Mouse (Mus musculus): Measurements from ENCODE around the gene Oxt. TPM values are rescaled to one million over a fixed set of nuclear protein-coding genes. Genes with fewer than 3 reads are reported as not detected.

The Oxt gene
- polyA plus RNA-seq, 1 experiment from 2014 or later = not detected

- peak overlapping the region; percentile 40; the same call in 1 of the 2 replicates for H3K4me3 ChIP-seq
- H3K4me2 ChIP-seq = peak overlapping the region; percentile 22; the same call in 1 of the 2 replicates
- H3K9ac ChIP-seq = no peak overlapping the region
- WGBS = 6% methylated on average over 8 of the region's 8 CpGs
- H3K27me3 ChIP-seq = peaks cover 92% of the 10 kb centered on the region
- H3K4me1 ChIP-seq = peaks cover 29% of the 10 kb centered on the region
- no peaks in the 10 kb centered on the region for H3K36me3 ChIP-seq
- H3K9me3 ChIP-seq = no peaks in the 10 kb centered on the region
- no peak for ATAC-seq (ENCODE audit: insufficient number of reproducible peaks, insufficient read depth, low FRiP score, low TSS enrichment, low read depth)
- no peak overlapping the region for H3K27ac ChIP-seq
Measured at GRCm38 (mm10) chr2:130579791-130580190, 3.8 kb downstream of the Oxt start.

- no peaks in the 10 kb centered on the region for H3K9me3 ChIP-seq
- no peak for ATAC-seq (ENCODE audit: insufficient number of reproducible peaks, insufficient read depth, low FRiP score, low TSS enrichment, low read depth)
- peak overlapping the region; percentile 67; the same call in 1 of the 2 replicates for H3K9ac ChIP-seq
- H3K4me1 ChIP-seq = peaks cover 29% of the 10 kb centered on the region
- peak overlapping the region; percentile 69 for H3K4me2 ChIP-seq
- peak overlapping the region; percentile 40 for H3K4me3 ChIP-seq
- no peak overlapping the region for H3K27ac ChIP-seq
- peaks cover 78% of the 10 kb centered on the region for H3K27me3 ChIP-seq
- WGBS = 4% methylated on average over 16 of the region's 16 CpGs
- H3K36me3 ChIP-seq = no peaks in the 10 kb centered on the region
Measured at GRCm38 (mm10) chr2:130581201-130581600, 5.2 kb downstream of the Oxt start.

- WGBS = 33% methylated on average over 10 of the region's 10 CpGs
Measured at GRCm38 (mm10) chr2:130582552-130582951, 6.6 kb downstream of the Oxt start, which contains the start of gene Avp. TSS of gene Avp (minus strand) at chr2:130582554.

GRCm38 (mm10) chr2:130583902-130584560, 8.1 kb downstream of the Oxt start:
- WGBS = 82% methylated on average over 10 of the region's 10 CpGs
- no peaks in the 10 kb centered on the region for H3K9me3 ChIP-seq
- no peaks in the 10 kb centered on the region for H3K36me3 ChIP-seq
- no peak overlapping the region for H3K9ac ChIP-seq
- H3K27me3 ChIP-seq = peaks cover 49% of the 10 kb centered on the region
- no peak for ATAC-seq (ENCODE audit: insufficient number of reproducible peaks, insufficient read depth, low FRiP score, low TSS enrichment, low read depth)
- no peak overlapping the region for H3K27ac ChIP-seq
- H3K4me2 ChIP-seq = no peak overlapping the region
- peaks cover 15% of the 10 kb centered on the region for H3K4me1 ChIP-seq
- no peak overlapping the region for H3K4me3 ChIP-seq

More at GRCm38 (mm10) chr2:130582552-130582951, 6.6 kb downstream of the Oxt start, which contains the start of gene Avp:
- Histone ChIP-seq H3K9me3 (no peaks in the 10 kb centered on the region), H3K4me1 (peaks cover 17% of the 10 kb centered on the region), H3K4me2 (no peak within 1 kb of the TSS), H3K4me3 (no peak within 1 kb of the TSS), H3K27ac (no peak within 1 kb of the TSS), H3K36me3 (no peaks in the 10 kb centered on the region), H3K9ac (no peak within 1 kb of the TSS), H3K27me3 (peaks cover 64% of the 10 kb centered on the region)
- ATAC-seq (ENCODE audit: insufficient number of reproducible peaks, insufficient read depth, low FRiP score, low TSS enrichment, low read depth) = no peak

GRCm38 (mm10) chr2:130586016-130586415, 10.0 kb downstream of the Oxt start:
- 83% methylated on average over 6 of the region's 6 CpGs for WGBS
- Histone ChIP-seq H3K4me2 (no peak overlapping the region), H3K9ac (no peak overlapping the region), H3K36me3 (peaks cover 11% of the 10 kb centered on the region), H3K9me3 (no peaks in the 10 kb centered on the region), H3K4me3 (no peak overlapping the region), H3K27ac (no peak overlapping the region), H3K27me3 (peaks cover 29% of the 10 kb centered on the region), H3K4me1 (peaks cover under 1% of the 10 kb centered on the region; the same call in 1 of the 2 replicates)
- no peak for ATAC-seq (ENCODE audit: insufficient number of reproducible peaks, insufficient read depth, low FRiP score, low TSS enrichment, low read depth)

- Histone ChIP-seq H3K4me2 (no peak overlapping the region), H3K4me1 (no peaks in the 10 kb centered on the region), H3K27me3 (peaks cover 6% of the 10 kb centered on the region; the same call in 1 of the 2 replicates), H3K36me3 (peaks cover 27% of the 10 kb centered on the region), H3K27ac (no peak overlapping the region), H3K9me3 (no peaks in the 10 kb centered on the region), H3K9ac (no peak overlapping the region), H3K4me3 (no peak overlapping the region)
- no peak for ATAC-seq (ENCODE audit: insufficient number of reproducible peaks, insufficient read depth, low FRiP score, low TSS enrichment, low read depth)
- 86% methylated on average over 2 of the region's 2 CpGs for WGBS
Measured at GRCm38 (mm10) chr2:130588373-130588772, 12.4 kb downstream of the Oxt start.

- Histone ChIP-seq H3K9ac (no peak overlapping the region), H3K4me2 (no peak overlapping the region), H3K9me3 (no peaks in the 10 kb centered on the region), H3K4me1 (no peaks in the 10 kb centered on the region), H3K27ac (no peak overlapping the region), H3K36me3 (peaks cover 32% of the 10 kb centered on the region), H3K4me3 (no peak overlapping the region), H3K27me3 (no peaks in the 10 kb centered on the region)
- ATAC-seq (ENCODE audit: insufficient number of reproducible peaks, insufficient read depth, low FRiP score, low TSS enrichment, low read depth) = no peak
- WGBS = 65% methylated on average over 4 of the region's 4 CpGs
Measured at GRCm38 (mm10) chr2:130589157-130589556, 13.2 kb downstream of the Oxt start.

GRCm38 (mm10) chr2:130589761-130590160, 13.8 kb downstream of the Oxt start:
- no peaks in the 10 kb centered on the region for H3K9me3 ChIP-seq
- no peak overlapping the region for H3K4me3 ChIP-seq
- ATAC-seq (ENCODE audit: insufficient number of reproducible peaks, insufficient read depth, low FRiP score, low TSS enrichment, low read depth) = no peak
- H3K9ac ChIP-seq = no peak overlapping the region
- H3K27ac ChIP-seq = no peak overlapping the region
- H3K4me2 ChIP-seq = no peak overlapping the region
- H3K4me1 ChIP-seq = no peaks in the 10 kb centered on the region
- WGBS = 93% methylated on average over 2 of the region's 2 CpGs
- H3K27me3 ChIP-seq = no peaks in the 10 kb centered on the region
- H3K36me3 ChIP-seq = peaks cover 36% of the 10 kb centered on the region

GRCm38 (mm10) chr2:130591016-130591415, 15.0 kb downstream of the Oxt start:
- ATAC-seq (ENCODE audit: insufficient number of reproducible peaks, insufficient read depth, low FRiP score, low TSS enrichment, low read depth) = no peak
- Histone ChIP-seq H3K9me3 (no peaks in the 10 kb centered on the region), H3K27ac (no peak overlapping the region), H3K4me2 (no peak overlapping the region), H3K9ac (no peak overlapping the region), H3K36me3 (peaks cover 47% of the 10 kb centered on the region), H3K4me3 (no peak overlapping the region), H3K27me3 (no peaks in the 10 kb centered on the region), H3K4me1 (no peaks in the 10 kb centered on the region)
- 87% methylated on average over 2 of the region's 2 CpGs for WGBS

GRCm38 (mm10) chr2:130595596-130595995, 19.6 kb downstream of the Oxt start:
- no peaks in the 10 kb centered on the region for H3K4me1 ChIP-seq
- H3K4me3 ChIP-seq = no peak overlapping the region
- peaks cover 80% of the 10 kb centered on the region for H3K36me3 ChIP-seq
- no peak overlapping the region for H3K9ac ChIP-seq
- H3K4me2 ChIP-seq = no peak overlapping the region
- no peaks in the 10 kb centered on the region for H3K9me3 ChIP-seq
- ATAC-seq (ENCODE audit: insufficient number of reproducible peaks, insufficient read depth, low FRiP score, low TSS enrichment, low read depth) = no peak
- no peak overlapping the region for H3K27ac ChIP-seq
- H3K27me3 ChIP-seq = no peaks in the 10 kb centered on the region
- 85% methylated on average over 1 of the region's 1 CpGs for WGBS

- WGBS = 18% methylated on average over 1 of the region's 1 CpGs
- Histone ChIP-seq H3K9ac (no peak overlapping the region), H3K27me3 (no peaks in the 10 kb centered on the region), H3K4me2 (no peak overlapping the region), H3K4me3 (no peak overlapping the region), H3K27ac (no peak overlapping the region), H3K4me1 (no peaks in the 10 kb centered on the region), H3K36me3 (peaks cover 79% of the 10 kb centered on the region), H3K9me3 (no peaks in the 10 kb centered on the region)
- no peak for ATAC-seq (ENCODE audit: insufficient number of reproducible peaks, insufficient read depth, low FRiP score, low TSS enrichment, low read depth)
Measured at GRCm38 (mm10) chr2:130597601-130598010, 21.6 kb downstream of the Oxt start.

- ATAC-seq (ENCODE audit: insufficient number of reproducible peaks, insufficient read depth, low FRiP score, low TSS enrichment, low read depth) = no peak
- Histone ChIP-seq H3K36me3 (peaks cover 84% of the 10 kb centered on the region), H3K4me3 (no peak overlapping the region), H3K4me2 (no peak overlapping the region), H3K27ac (no peak overlapping the region), H3K9me3 (no peaks in the 10 kb centered on the region), H3K9ac (no peak overlapping the region), H3K27me3 (no peaks in the 10 kb centered on the region), H3K4me1 (no peaks in the 10 kb centered on the region)
- 76% methylated on average over 3 of the region's 3 CpGs for WGBS
Measured at GRCm38 (mm10) chr2:130598399-130598798, 22.4 kb downstream of the Oxt start.
